Mouse (Mus musculus) lung, embryonic 14.5 days (tissue): Measurements from ENCODE around the gene Prdx2. TPM values are rescaled to one million over a fixed set of nuclear protein-coding genes. Genes with fewer than 3 reads are reported as not detected.

ENCODE experiments used
- ATAC-seq: fragments of 200-750 bp; cut with Nextera tagmentation; 2 replicates; pipeline ENCODE4 v1.8.0; 2017; ENCODE audit warnings: mild to moderate bottlenecking, moderate TSS enrichment, moderate library complexity; ENCODE audit not compliant: insufficient read depth
- DNase-seq: peaks from one replicate; pipeline ENCODE4 v3.0.0-alpha.2; 2015
- H3K27ac ChIP-seq: fragments of 300-500 bp; sonication (generic); 2 replicates; pipeline ENCODE4 v1.5.1; 2014; ENCODE audit warnings: low read depth, mild to moderate bottlenecking, moderate library complexity
- H3K27me3 ChIP-seq: fragments of 300-500 bp; sonication (generic); 2 replicates; pipeline ENCODE4 v1.6.1; 2014; ENCODE audit warnings: low read length, control low read depth; ENCODE audit not compliant: insufficient read depth
- H3K36me3 ChIP-seq: fragments of 300-500 bp; sonication (generic); 2 replicates; pipeline ENCODE4 v1.6.1; 2014; ENCODE audit warnings: control low read depth; ENCODE audit not compliant: insufficient read depth
- H3K4me1 ChIP-seq: fragments of 300-500 bp; sonication (generic); 2 replicates; pipeline ENCODE4 v1.6.1; 2014; ENCODE audit warnings: antibody characterized with exemption, control low read depth; ENCODE audit not compliant: insufficient read depth
- H3K4me2 ChIP-seq: fragments of 300-500 bp; sonication (generic); 2 replicates; pipeline ENCODE4 v1.6.1; 2014; ENCODE audit warnings: mild to moderate bottlenecking
- H3K4me3 ChIP-seq: fragments of 300-500 bp; sonication (generic); 2 replicates; pipeline ENCODE4 v1.5.1; 2014; ENCODE audit warnings: low read depth, low read length
- H3K9ac ChIP-seq: fragments of 300-500 bp; sonication (generic); 2 replicates; pipeline ENCODE4 v1.6.1; 2014
- H3K9me3 ChIP-seq: fragments of 300-500 bp; sonication (generic); 2 replicates; pipeline ENCODE4 v1.6.1; 2016; ENCODE audit warnings: low read depth, low read length, control low read depth
- CTCF ChIP-seq: IDR thresholded peaks from 2 replicates; pipeline ENCODE4 v1.5.1; 2016; ENCODE audit warnings: antibody characterized with exemption, low read depth
- WGBS: fragments of 180-500 bp; shearing (Covaris S2); extraction: QIAGEN DNeasy Blood & Tissue Kit; methylation state at CpG from one replicate; pipeline ENCODE4 v1.1.7; 2014; 5-methylcytosine and 5-hydroxymethylcytosine counted together
- polyA plus RNA-seq: library from polyadenylated mRNA; unstranded; fragments of >200 nt; fragmentation: Nextera tagmentation; extraction: Ambion mirVana; gene quantifications from 2 replicates; pipeline ENCODE4 v1.2.1, GENCODE M21; 2014

The Prdx2 gene
- polyA plus RNA-seq, 1 experiment from 2014 or later = 843 TPM

GRCm38 (mm10) chr8:84949753-84950152, 19.6 kb upstream of the Prdx2 start:
- H3K4me2 ChIP-seq = no peak overlapping the region
- H3K9me3 ChIP-seq = no peaks in the 10 kb centered on the region
- no peak for TF ChIP-seq CTCF
- no peak overlapping the region for H3K9ac ChIP-seq
- WGBS = 20% methylated on average over 12 of the region's 12 CpGs
- no peaks in the 10 kb centered on the region for H3K36me3 ChIP-seq
- ATAC-seq (no peak), DNase-seq (no peak)
- H3K4me3 ChIP-seq = no peak overlapping the region
- H3K27me3 ChIP-seq = peaks cover 46% of the 10 kb centered on the region
- H3K4me1 ChIP-seq = no peaks in the 10 kb centered on the region
- no peak overlapping the region for H3K27ac ChIP-seq

DNA sequence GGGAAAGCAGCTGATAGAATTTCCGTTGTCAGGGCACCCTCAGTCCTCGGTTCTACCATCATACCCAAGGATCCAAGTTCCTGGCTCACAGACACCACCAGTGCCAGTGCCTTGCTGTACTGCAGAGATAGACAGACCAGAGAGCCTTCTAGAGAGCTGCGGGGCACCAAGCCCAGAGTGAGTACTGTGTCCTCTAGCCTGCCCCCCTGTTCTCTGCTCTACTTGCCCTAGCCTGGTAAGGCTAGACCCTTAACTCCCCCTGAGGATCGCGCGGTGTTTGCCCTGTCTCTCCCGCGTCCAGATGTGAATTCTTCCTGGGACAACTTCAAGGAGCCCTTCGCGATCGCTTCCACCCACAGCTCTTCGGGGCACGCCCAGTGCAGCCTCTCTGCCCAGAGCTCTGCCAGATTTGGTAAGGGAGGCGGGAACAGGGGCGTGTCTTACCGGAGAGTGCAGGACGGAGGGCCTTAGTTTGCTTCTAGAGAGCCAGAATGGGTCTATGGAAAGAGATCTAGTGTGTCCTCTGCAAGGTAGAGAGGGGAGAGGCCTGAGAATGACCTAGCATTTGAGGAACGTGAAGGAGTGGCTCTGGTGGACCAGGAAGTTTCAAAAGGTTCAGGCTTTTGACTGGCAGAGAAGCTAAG, 16.7 kb upstream of the Prdx2 start:
- no peak for TF ChIP-seq CTCF
- no peaks in the 10 kb centered on the region for H3K9me3 ChIP-seq
- H3K27ac ChIP-seq = no peak overlapping the region
- WGBS = 8% methylated on average over 18 of the region's 18 CpGs
- H3K4me1 ChIP-seq = no peaks in the 10 kb centered on the region
- DNase-seq (peak; percentile 58), ATAC-seq (peak; percentile 70)
- 0 out of 2 replicates have a peak overlapping the region, but pooled peaks have one; percentile 21 for H3K4me2 ChIP-seq
- peaks cover 8% of the 10 kb centered on the region; the same call in 1 of the 2 replicates for H3K36me3 ChIP-seq
- H3K9ac ChIP-seq = no peak overlapping the region
- no peak overlapping the region for H3K4me3 ChIP-seq
- H3K27me3 ChIP-seq = peaks cover 19% of the 10 kb centered on the region; the same call in 1 of the 2 replicates

DNA sequence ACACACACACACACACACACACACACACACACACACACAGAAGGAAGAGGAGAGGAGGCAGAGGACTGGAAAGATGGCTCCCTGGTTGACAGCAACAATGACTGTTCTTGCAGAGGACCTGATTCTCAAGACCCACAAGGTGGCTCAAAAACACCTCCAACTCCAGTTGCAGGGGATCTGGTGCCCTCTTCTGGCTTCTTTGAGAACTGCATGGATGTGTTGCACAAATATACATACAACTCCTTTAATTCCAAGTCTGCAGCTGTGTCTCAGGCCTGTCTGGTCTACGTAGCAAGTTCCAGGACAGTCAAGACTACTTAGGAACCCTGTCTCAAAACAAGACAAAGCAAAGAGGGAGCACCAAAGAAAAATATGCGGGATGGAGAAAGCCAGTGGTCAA, 12.6 kb upstream of the Prdx2 start:
- Histone ChIP-seq H3K4me3 (no peak overlapping the region), H3K4me2 (no peak overlapping the region), H3K9ac (no peak overlapping the region), H3K36me3 (peaks cover 32% of the 10 kb centered on the region), H3K27ac (no peak overlapping the region), H3K4me1 (no peaks in the 10 kb centered on the region), H3K27me3 (0 out of 2 replicates have a peak, but pooled peaks cover 10% of the 10 kb centered on the region), H3K9me3 (no peaks in the 10 kb centered on the region)
- peak; percentile 81 for TF ChIP-seq CTCF
- DNase-seq = peak; percentile 87
- whole genome bisulfite sequencing = 52% methylated on average over 2 of the region's 2 CpGs
- no peak for ATAC-seq

DNA sequence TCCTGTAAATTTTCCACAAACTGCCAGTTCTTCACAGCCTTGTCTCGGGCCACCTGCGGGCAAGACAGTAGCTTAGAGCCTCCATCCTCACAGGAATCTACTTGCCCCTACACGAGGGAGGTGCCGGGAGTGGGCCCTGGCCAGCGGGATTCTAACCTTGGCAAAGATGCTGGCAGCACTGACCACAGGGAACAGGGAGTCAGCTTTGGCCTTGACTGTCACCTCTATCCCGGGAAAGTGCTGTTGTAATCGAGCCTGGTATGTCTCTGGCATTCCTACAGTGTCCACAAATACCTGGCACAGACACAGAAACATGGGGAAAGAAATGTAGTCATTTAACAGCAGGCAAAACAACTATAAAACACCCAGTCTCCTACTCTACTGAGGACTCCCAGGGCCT, 9.6 kb upstream of the Prdx2 start:
- H3K36me3 ChIP-seq = peaks cover 37% of the 10 kb centered on the region
- H3K4me3 ChIP-seq = no peak overlapping the region
- H3K27me3 ChIP-seq = no peaks in the 10 kb centered on the region
- H3K4me2 ChIP-seq = no peak overlapping the region
- TF ChIP-seq CTCF = no peak
- ATAC-seq (no peak), DNase-seq (no peak)
- H3K4me1 ChIP-seq = no peaks in the 10 kb centered on the region
- H3K9me3 ChIP-seq = no peaks in the 10 kb centered on the region
- WGBS = 89% methylated on average over 7 of the region's 7 CpGs
- no peak overlapping the region for H3K9ac ChIP-seq
- no peak overlapping the region for H3K27ac ChIP-seq

GRCm38 (mm10) chr8:84963952-84964351, 5.4 kb upstream of the Prdx2 start:
- H3K4me3 ChIP-seq = no peak overlapping the region
- peaks cover 7% of the 10 kb centered on the region for H3K4me1 ChIP-seq
- H3K9me3 ChIP-seq = no peaks in the 10 kb centered on the region
- no peak for DNase-seq
- H3K27ac ChIP-seq = no peak overlapping the region
- no peak overlapping the region for H3K4me2 ChIP-seq
- ATAC-seq = no peak
- H3K9ac ChIP-seq = no peak overlapping the region
- WGBS = 84% methylated on average over 4 of the region's 4 CpGs
- H3K27me3 ChIP-seq = no peaks in the 10 kb centered on the region
- peaks cover 24% of the 10 kb centered on the region for H3K36me3 ChIP-seq
- no peak for TF ChIP-seq CTCF

GRCm38 (mm10) chr8:84965731-84966291, 3.6 kb upstream of the Prdx2 start:
- Histone ChIP-seq H3K4me2 (peak overlapping the region; percentile 79), H3K4me3 (peak overlapping the region; percentile 68), H3K36me3 (peaks cover 15% of the 10 kb centered on the region), H3K9me3 (no peaks in the 10 kb centered on the region), H3K9ac (peak overlapping the region; percentile 61), H3K4me1 (peaks cover 7% of the 10 kb centered on the region), H3K27me3 (no peaks in the 10 kb centered on the region), H3K27ac (peak overlapping the region; percentile 80)
- no peak for TF ChIP-seq CTCF
- ATAC-seq (peak; percentile 90), DNase-seq (peak; percentile 99)
- under 1% methylated on average over 41 of the region's 41 CpGs for WGBS

GRCm38 (mm10) chr8:84966603-84967002, 2.8 kb upstream of the Prdx2 start:
- H3K4me2 ChIP-seq = peak overlapping the region; percentile 79

More at GRCm38 (mm10) chr8:84966603-84967002, 2.8 kb upstream of the Prdx2 start:
- Histone ChIP-seq H3K36me3 (peaks cover 20% of the 10 kb centered on the region), H3K4me3 (no peak overlapping the region), H3K9me3 (no peaks in the 10 kb centered on the region), H3K4me1 (peaks cover 7% of the 10 kb centered on the region), H3K27ac (peak overlapping the region; percentile 32), H3K9ac (0 out of 2 replicates have a peak overlapping the region, but pooled peaks have one; percentile 6), H3K27me3 (no peaks in the 10 kb centered on the region)
- ATAC-seq = 0 out of 2 replicates have a peak, but pooled peaks have one; percentile 2
- DNase-seq = no peak
- no peak for TF ChIP-seq CTCF
- 19% methylated on average over 3 of the region's 3 CpGs for WGBS
